Mouse (Mus musculus) cerebellum, adult 8-10 months (tissue): Measurements from ENCODE around the gene Coro7.
"Not testable (repeated sequence)": the region's sequence is repeated elsewhere in the genome, so short reads cannot be mapped to it uniquely, and the experiment has no call there.

Experiments used
- DNase-seq: peaks from one replicate; pipeline ENCODE4 v3.0.0; 2022

Gene Coro7

GRCm38 (mm10) chr16:4592909-4593875, 86.4 kb downstream of the Coro7 start:
- DNase-seq: peak; percentile 63

GRCm38 (mm10) chr16:4590236-4590635, 89.3 kb downstream of the Coro7 start:
- no peak for DNase-seq

- DNase-seq: no peak
Measured at GRCm38 (mm10) chr16:4587516-4588210, 91.9 kb downstream of the Coro7 start.

- peak; percentile 88 for DNase-seq
Measured at GRCm38 (mm10) chr16:4586531-4587123, 93.0 kb downstream of the Coro7 start.

GRCm38 (mm10) chr16:4585642-4586530, 93.7 kb downstream of the Coro7 start:
- DNase-seq: no peak

GRCm38 (mm10) chr16:4584438-4584837, 95.1 kb downstream of the Coro7 start:
- no peak for DNase-seq

- no peak for DNase-seq
Measured at GRCm38 (mm10) chr16:4583807-4584206, 95.8 kb downstream of the Coro7 start.

- DNase-seq: not testable (repeated sequence)
Measured at GRCm38 (mm10) chr16:4581179-4581578, 98.4 kb downstream of the Coro7 start.

- no peak for DNase-seq
Measured at GRCm38 (mm10) chr16:4578630-4579029, 100.9 kb downstream of the Coro7 start.

GRCm38 (mm10) chr16:4576873-4577272, 102.7 kb downstream of the Coro7 start:
- DNase-seq: no peak
